Mouse (Mus musculus) heart, embryonic 10.5 days (tissue): ENCODE measurements around the gene Dync2li1. TPM values are rescaled to one million over a fixed set of nuclear protein-coding genes. Genes with fewer than 3 reads are reported as not detected.
A peak's percentile ranks its signal among the peaks of the same experiment; 100 is the strongest.

Experiments used
- DNase-seq: peaks from one replicate; pipeline ENCODE4 v3.0.0-alpha.2; 2017; ENCODE audit warnings: low spot score
- H3K27ac ChIP-seq: fragments of 300-500 bp; sonication (generic); 2 replicates; pipeline ENCODE4 v1.5.1; 2016; ENCODE audit warnings: mild to moderate bottlenecking
- H3K27me3 ChIP-seq: fragments of 300-500 bp; sonication (generic); 2 replicates; pipeline ENCODE4 v1.6.1; 2016; ENCODE audit warnings: mild to moderate bottlenecking; ENCODE audit not compliant: poor library complexity, insufficient read depth, severe bottlenecking
- H3K36me3 ChIP-seq: fragments of 300-500 bp; sonication (generic); 2 replicates; pipeline ENCODE4 v1.6.1; 2016; ENCODE audit warnings: mild to moderate bottlenecking, moderate library complexity
- H3K4me1 ChIP-seq: fragments of 300-500 bp; sonication (generic); 2 replicates; pipeline ENCODE4 v1.6.1; 2016; ENCODE audit warnings: mild to moderate bottlenecking
- H3K4me3 ChIP-seq: fragments of 300-500 bp; sonication (generic); 2 replicates; pipeline ENCODE4 v1.5.1; 2016; ENCODE audit warnings: mild to moderate bottlenecking, moderate library complexity
- H3K9me3 ChIP-seq: fragments of 300-500 bp; sonication (generic); 2 replicates; pipeline ENCODE4 v1.6.1; 2016; ENCODE audit warnings: mild to moderate bottlenecking, moderate library complexity
- WGBS: fragments of 180-500 bp; shearing (Covaris S2); methylation state at CpG from one replicate; pipeline ENCODE4 v1.1.7; 2016; 5-methylcytosine and 5-hydroxymethylcytosine counted together
- polyA plus RNA-seq: library from polyadenylated mRNA; unstranded; fragments of >200 nt; fragmentation: Nextera tagmentation; extraction: Ambion mirVana; gene quantifications from 2 replicates; pipeline ENCODE4 v1.2.1, GENCODE M21; 2016

Dync2li1 gene
- polyA plus RNA-seq, 1 experiment from 2014 or later = 17.2 TPM

DNA sequence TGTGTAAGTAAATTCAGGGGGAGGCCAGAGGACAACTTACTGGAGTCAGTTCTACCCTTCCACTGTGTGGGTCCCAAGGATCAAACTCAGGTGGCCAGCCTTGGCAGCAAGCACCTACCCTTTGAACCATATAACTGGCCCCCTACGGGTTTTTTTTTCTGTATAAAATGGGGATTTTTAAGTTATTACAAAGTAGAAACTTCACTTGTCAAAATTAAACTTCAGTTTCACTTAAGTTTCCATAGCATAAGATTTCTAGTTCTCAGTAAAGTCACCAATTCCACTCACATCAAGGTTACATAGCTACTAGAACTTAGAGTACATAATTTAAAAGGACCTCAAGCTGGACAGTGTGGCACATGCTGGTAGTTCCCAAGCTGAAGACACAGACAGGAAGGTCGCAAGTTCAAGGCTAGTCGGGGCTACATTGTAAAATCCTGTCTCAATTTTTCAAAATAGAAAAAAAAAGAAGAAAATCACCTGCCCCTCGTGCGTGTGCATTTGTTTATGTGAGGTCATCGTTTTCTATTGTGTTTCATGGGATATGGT, 9.7 kb upstream of the Dync2li1 start:
- no peak overlapping the region for H3K27ac ChIP-seq
- no peak overlapping the region for H3K4me3 ChIP-seq
- no peak for DNase-seq
- H3K27me3 ChIP-seq = no peaks in the 10 kb centered on the region
- WGBS = 79% methylated on average over 6 of the region's 6 CpGs
- H3K4me1 ChIP-seq = no peaks in the 10 kb centered on the region
- peaks cover 18% of the 10 kb centered on the region; the same call in 1 of the 2 replicates for H3K36me3 ChIP-seq
- no peaks in the 10 kb centered on the region for H3K9me3 ChIP-seq

DNA sequence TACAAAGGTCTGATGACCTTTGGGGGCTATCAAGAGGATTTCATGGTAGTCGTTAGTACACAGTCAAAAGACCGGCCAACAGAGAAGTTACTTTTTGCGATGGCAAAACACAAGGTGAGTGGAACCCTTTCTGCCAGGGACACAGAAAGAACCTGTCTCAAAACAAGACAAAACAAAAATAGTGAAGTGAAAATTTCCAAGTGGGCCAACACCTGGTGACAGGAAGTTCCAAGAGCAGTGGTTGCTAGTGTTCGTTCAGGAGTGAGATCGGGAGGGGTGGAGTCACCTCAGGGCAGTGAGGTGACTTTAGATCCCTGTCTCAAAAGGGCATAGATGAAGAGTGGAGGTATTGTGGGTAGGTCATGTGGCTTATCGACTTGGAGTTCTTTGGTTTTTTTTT, 8.3 kb upstream of the Dync2li1 start:
- H3K4me3 ChIP-seq = no peak overlapping the region
- peaks cover 13% of the 10 kb centered on the region; the same call in 1 of the 2 replicates for H3K36me3 ChIP-seq
- H3K9me3 ChIP-seq = no peaks in the 10 kb centered on the region
- 92% methylated on average over 6 of the region's 6 CpGs for WGBS
- no peaks in the 10 kb centered on the region for H3K4me1 ChIP-seq
- no peak overlapping the region for H3K27ac ChIP-seq
- no peaks in the 10 kb centered on the region for H3K27me3 ChIP-seq
- no peak for DNase-seq

DNA sequence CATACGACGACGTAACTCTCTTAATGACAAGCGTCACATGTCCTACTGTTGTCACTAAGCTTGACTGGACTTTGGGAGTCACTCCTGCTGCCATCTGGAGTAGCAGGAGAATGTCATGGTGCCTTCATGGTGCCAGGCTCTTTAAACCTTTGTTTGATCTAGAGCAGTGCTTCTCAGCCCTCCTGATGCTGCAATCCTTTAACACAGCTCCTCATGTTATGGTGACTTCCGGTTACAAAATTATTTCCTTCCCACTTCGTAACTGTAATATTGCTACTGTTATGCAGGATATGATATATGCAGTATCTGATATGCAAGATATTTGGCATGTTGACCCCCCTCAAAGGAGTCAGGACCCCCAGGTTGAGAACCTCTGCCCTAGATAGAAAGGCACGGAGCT, 7.2 kb upstream of the Dync2li1 start:
- no peak for DNase-seq
- Histone ChIP-seq H3K36me3 (0 out of 2 replicates have a peak, but pooled peaks cover 2% of the 10 kb centered on the region), H3K4me1 (no peaks in the 10 kb centered on the region), H3K27ac (no peak overlapping the region), H3K27me3 (no peaks in the 10 kb centered on the region), H3K4me3 (no peak overlapping the region), H3K9me3 (no peaks in the 10 kb centered on the region)
- WGBS = 91% methylated on average over 7 of the region's 7 CpGs

DNA sequence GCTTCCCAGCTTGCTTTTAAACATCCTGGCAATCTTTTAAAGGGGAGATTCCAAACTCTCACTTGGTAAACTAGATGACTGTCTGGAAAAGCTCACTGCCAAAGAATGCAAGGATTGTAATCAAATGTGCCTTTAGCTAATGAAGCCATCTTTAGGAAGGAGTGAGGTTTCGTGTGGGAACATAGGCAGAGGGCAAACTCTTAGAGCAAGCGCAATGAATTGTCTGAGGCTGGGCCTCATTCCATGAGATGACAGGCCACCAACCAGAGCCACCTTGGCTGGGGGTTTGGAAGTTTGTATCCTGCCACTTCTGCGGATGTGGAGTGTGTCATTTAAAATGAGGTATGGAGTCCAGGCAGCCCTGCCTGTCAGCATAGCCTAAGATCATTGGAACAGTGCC, 6.2 kb upstream of the Dync2li1 start:
- no peaks in the 10 kb centered on the region for H3K4me1 ChIP-seq
- no peak overlapping the region for H3K4me3 ChIP-seq
- no peaks in the 10 kb centered on the region for H3K27me3 ChIP-seq
- peak; percentile 67 for DNase-seq
- H3K9me3 ChIP-seq = no peaks in the 10 kb centered on the region
- 74% methylated on average over 3 of the region's 3 CpGs for WGBS
- no peaks in the 10 kb centered on the region for H3K36me3 ChIP-seq
- H3K27ac ChIP-seq = no peak overlapping the region

DNA sequence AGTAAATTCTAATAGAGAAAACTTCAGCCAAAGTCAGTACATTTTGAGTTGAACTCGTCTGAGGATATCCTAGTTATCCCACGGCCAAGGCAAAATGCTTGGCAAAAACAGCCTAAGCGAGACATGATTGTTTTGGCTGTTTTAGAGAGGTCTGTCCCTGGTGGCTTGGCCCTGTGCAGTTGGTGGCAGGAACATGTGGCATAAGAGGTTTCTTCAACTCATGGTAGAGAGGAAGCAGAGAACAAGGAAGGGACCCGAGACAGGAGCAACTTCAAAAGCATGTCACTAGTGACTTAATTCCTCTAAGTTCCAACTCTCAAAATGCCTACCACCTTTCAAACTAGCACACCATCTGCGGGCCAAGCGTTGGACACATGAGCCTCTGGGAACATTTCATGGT, 5.7 kb upstream of the Dync2li1 start:
- H3K9me3 ChIP-seq = no peaks in the 10 kb centered on the region
- DNase-seq = peak; percentile 31
- no peaks in the 10 kb centered on the region for H3K4me1 ChIP-seq
- 87% methylated on average over 6 of the region's 6 CpGs for WGBS
- no peak overlapping the region for H3K4me3 ChIP-seq
- no peaks in the 10 kb centered on the region for H3K27me3 ChIP-seq
- H3K36me3 ChIP-seq = no peaks in the 10 kb centered on the region
- H3K27ac ChIP-seq = no peak overlapping the region

DNA sequence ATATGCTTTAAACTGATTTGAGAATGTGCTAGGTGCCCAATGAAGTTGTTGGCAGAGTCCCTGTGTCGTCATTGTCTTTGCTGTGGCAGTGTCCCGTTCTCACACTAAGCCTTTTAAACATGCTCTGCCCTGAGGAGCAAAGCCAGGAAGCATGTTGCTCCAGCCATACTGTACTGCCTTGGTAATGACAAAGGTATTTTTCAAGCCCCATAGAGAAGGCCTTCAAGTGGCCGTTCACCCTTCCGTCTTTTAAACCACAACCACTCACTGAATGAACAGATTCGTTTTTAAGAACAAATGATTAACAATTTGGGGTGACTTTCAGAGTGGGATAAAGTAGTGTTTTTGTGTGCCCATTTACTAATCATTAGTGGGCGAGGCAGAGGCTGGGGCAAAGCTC, 5.1 kb upstream of the Dync2li1 start:
- Histone ChIP-seq H3K27me3 (no peaks in the 10 kb centered on the region), H3K36me3 (no peaks in the 10 kb centered on the region), H3K9me3 (no peaks in the 10 kb centered on the region), H3K4me1 (no peaks in the 10 kb centered on the region), H3K27ac (no peak overlapping the region), H3K4me3 (no peak overlapping the region)
- WGBS = 81% methylated on average over 6 of the region's 6 CpGs
- DNase-seq = peak; percentile 4

DNA sequence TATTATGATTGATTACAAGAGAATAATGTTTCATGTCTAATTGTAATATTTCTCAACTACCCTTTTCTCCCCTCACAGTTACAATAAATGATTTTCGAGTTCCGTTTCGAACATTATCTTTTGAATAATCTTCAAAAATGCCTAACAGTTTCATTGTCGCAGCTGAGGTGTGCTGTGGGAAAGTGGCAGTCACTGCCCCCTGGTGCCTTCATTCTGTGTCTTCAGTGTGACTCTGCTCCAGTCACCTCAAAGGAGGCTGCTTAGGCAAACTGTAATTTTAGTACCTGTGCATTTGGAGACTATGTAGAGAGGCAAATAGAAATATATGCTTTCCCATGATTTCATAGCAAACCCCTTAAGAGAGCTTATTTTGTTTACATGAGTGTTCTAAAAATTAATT, 4.3 kb upstream of the Dync2li1 start:
- Histone ChIP-seq H3K9me3 (no peaks in the 10 kb centered on the region), H3K4me3 (no peak overlapping the region), H3K36me3 (no peaks in the 10 kb centered on the region), H3K27ac (no peak overlapping the region), H3K4me1 (peaks cover 6% of the 10 kb centered on the region), H3K27me3 (no peaks in the 10 kb centered on the region)
- WGBS = 83% methylated on average over 4 of the region's 4 CpGs
- peak; percentile 16 for DNase-seq

DNA sequence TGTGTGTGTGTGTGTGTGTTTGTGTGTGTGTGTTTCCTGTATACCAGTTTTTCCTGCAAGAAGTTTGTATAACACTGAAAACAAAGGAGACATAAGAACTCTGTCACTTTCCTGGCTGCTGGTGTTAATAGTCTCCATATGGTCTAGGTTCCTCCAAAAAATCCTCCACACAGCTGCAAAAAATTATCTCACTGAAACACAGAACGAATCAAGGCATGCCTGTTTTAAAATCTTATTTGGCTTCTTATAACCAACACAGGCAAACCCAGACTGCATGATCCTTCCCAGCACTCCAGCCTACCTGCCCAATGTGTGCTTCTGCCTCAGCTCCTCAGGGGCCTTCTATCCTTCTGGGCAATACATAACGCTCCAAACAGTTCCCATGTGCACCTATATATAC, 3.4 kb upstream of the Dync2li1 start:
- no peak overlapping the region for H3K4me3 ChIP-seq
- H3K9me3 ChIP-seq = no peaks in the 10 kb centered on the region
- WGBS = 68% methylated on average over 2 of the region's 2 CpGs
- H3K27ac ChIP-seq = no peak overlapping the region
- H3K27me3 ChIP-seq = no peaks in the 10 kb centered on the region
- H3K4me1 ChIP-seq = peaks cover 6% of the 10 kb centered on the region
- peak; percentile 20 for DNase-seq
- H3K36me3 ChIP-seq = no peaks in the 10 kb centered on the region

DNA sequence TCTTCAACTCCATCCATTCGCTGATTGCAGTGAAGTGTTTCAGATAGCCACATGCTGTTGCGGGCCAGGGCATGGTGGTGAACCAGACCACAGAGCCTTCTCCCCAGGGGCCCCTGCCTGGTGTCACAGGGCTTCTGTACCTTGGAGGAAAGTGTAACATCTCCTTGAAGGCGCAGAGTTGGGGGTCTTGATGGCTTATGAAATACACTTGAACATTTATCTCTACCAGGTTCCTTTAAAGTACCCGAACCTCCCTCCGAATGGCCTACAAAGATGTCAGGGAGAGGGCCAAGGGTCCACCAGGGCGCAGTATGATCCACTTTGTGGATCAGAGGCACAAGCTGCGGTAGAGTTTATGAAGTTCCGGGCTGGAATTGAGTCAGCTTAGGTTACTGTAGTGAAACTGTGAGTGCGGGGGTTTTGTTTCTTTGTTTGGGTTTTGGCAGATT, 585 bp downstream of the Dync2li1 start:
- H3K27ac ChIP-seq = peak overlapping the region; percentile 83
- 28% methylated on average over 9 of the region's 9 CpGs for WGBS

DNA sequence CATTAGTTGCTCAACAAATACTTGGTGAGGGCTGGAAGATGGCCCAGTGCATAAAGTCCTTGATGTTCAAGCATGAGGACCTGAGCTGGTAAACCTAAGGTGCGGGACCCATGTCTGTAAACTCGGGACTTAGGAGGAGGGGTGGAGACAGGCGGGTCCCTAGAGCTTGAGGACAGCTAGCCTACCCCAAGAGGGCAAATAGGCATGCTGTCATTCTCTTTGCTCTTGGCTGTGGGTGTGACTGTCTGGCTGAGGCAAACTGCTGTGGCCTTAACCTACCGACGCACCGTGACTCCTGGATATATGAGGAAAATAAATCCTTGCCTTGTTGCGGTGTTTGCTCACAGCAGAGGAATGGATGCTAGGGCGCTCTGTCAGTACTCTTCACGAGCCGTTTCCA, 1.4 kb downstream of the Dync2li1 start:
- H3K36me3 ChIP-seq = no peaks in the 10 kb centered on the region
- no peak overlapping the region for H3K27ac ChIP-seq
- H3K9me3 ChIP-seq = no peaks in the 10 kb centered on the region
- peak; percentile 25 for DNase-seq
- H3K4me1 ChIP-seq = peaks cover 6% of the 10 kb centered on the region
- 81% methylated on average over 10 of the region's 10 CpGs for WGBS
- no peak overlapping the region for H3K4me3 ChIP-seq
- no peaks in the 10 kb centered on the region for H3K27me3 ChIP-seq

More for the DNA sequence above, 585 bp downstream of the Dync2li1 start:
- Histone ChIP-seq H3K27me3 (no peaks in the 10 kb centered on the region), H3K4me3 (peak overlapping the region; percentile 72), H3K4me1 (peaks cover 6% of the 10 kb centered on the region), H3K9me3 (no peaks in the 10 kb centered on the region), H3K36me3 (no peaks in the 10 kb centered on the region)
- peak; percentile 74 for DNase-seq

DNA sequence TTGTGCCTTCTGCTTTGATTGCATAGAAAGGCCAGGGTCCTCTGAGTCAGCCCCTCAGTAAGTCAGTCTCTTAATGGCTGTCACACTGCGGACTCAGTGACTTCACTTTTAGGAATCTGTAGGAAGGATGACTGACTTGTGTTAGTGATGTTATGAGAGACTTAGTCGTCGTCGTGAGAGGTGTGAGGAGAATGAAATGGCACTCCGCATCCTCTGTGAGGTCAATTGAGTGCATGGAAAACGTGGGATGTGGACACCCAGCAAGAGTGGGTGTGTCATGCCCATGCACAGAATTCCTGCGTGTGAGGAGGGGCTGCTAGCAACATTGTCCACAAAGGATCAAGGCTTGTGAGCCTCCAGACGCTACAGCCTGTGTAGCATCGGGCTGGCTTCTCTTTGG, 2.3 kb downstream of the Dync2li1 start:
- H3K36me3 ChIP-seq = no peaks in the 10 kb centered on the region
- no peak overlapping the region for H3K27ac ChIP-seq
- 79% methylated on average over 9 of the region's 9 CpGs for WGBS
- H3K4me1 ChIP-seq = peaks cover 6% of the 10 kb centered on the region
- no peaks in the 10 kb centered on the region for H3K27me3 ChIP-seq
- no peak overlapping the region for H3K4me3 ChIP-seq
- H3K9me3 ChIP-seq = no peaks in the 10 kb centered on the region
- peak; percentile 45 for DNase-seq

DNA sequence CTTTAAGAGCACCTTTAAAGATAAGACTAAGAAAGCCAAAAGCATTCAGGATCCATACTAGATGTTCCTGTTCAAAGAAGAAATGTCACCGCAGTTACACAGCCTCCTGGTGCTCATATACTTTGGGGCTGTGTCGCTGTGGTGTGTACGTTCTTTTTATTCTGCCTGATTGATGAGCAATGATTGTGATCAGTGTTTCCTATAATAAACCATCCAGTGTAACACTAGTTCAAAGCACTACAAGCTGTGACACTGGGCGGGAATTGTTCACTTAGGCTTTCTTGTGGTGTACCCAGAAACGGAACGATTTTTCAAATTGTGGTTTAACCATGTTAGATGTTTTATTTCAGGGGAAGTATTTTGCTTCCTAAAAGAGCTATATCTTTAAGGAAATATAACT, 5.5 kb downstream of the Dync2li1 start:
- 87% methylated on average over 6 of the region's 6 CpGs for WGBS
- Histone ChIP-seq H3K36me3 (no peaks in the 10 kb centered on the region), H3K9me3 (no peaks in the 10 kb centered on the region), H3K4me3 (no peak overlapping the region), H3K4me1 (peaks cover 2% of the 10 kb centered on the region), H3K27me3 (no peaks in the 10 kb centered on the region), H3K27ac (no peak overlapping the region)
- no peak for DNase-seq

DNA sequence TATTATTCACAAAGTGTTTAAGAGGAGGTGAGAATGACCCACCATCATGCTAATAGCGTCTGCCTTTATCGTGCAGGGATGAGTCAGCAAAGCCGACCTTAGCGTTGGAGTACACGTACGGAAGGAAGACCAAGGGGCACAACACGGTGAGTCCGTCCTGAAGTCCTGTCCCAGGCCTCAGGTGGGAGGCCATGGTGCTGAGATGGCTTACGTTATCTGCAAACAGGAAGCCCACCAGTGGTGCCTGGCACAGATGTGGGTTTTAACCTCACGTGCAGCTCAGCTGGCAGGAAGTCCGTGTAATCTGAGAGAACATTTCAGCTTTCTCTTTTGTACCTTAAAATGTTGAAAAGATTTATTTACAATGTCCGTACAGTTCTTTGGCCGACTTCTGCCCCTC, 7.1 kb downstream of the Dync2li1 start:
- Histone ChIP-seq H3K4me3 (no peak overlapping the region), H3K9me3 (no peaks in the 10 kb centered on the region), H3K4me1 (no peaks in the 10 kb centered on the region), H3K36me3 (no peaks in the 10 kb centered on the region), H3K27ac (no peak overlapping the region), H3K27me3 (no peaks in the 10 kb centered on the region)
- DNase-seq = no peak
- 80% methylated on average over 13 of the region's 13 CpGs for WGBS

DNA sequence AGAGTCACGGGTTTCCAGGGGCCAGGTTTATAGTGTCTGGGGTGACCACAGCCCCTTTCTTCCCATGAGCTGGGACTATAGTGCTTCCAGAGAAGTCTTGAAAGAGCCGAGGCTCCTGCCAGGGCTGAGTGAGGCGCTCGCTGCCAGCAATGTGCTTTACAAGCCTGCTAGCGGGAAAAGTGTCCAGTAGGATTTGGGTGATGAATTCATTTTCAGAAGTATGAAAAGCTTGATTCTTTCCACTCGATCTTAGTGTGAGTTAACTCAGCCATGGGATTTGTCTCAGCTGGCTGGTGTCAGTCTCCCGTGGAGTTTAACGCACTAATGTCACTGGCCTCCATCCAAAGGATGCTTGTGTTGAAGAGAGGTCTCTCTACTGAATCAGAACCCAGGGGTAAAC, 10.0 kb downstream of the Dync2li1 start:
- Histone ChIP-seq H3K27ac (no peak overlapping the region), H3K4me3 (no peak overlapping the region), H3K36me3 (no peaks in the 10 kb centered on the region), H3K27me3 (no peaks in the 10 kb centered on the region), H3K4me1 (peaks cover 5% of the 10 kb centered on the region; the same call in 1 of the 2 replicates), H3K9me3 (no peaks in the 10 kb centered on the region)
- peak; percentile 70 for DNase-seq
- WGBS = 71% methylated on average over 8 of the region's 8 CpGs
